Mouse (Mus musculus): ENCODE results near the gene B3gntl1.
"Not testable (repeated sequence)": the region's sequence is repeated elsewhere in the genome, so short reads cannot be mapped to it uniquely, and the experiment has no call there.

Gene B3gntl1

DNA sequence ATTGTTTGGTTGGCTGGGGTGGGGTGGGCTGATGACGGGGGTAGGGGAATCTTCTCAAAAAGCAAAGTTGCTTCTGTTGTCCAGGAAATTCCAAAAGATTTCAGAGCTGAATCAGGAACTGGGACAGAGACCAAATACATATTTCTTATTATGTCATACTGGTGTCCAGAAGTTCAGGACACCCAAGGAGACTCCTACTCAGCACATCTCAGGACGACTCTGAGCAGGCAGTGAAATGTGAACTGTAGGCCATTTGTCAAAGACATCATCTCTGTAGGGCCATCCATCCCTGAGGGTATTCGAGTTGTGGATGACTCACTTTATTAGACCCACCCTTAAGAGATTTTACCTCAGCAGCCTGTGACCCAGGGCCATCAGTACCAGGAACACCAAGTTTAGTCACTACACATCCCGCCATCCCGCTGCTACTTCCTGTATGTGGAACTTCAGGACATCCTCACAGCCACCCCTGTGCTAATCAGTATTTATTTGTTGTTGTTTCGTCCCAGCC lies 12.6 kb upstream of the B3gntl1 start:
- DNase-seq (ENCODE audit: low read depth, low spot score), result no peak

DNA sequence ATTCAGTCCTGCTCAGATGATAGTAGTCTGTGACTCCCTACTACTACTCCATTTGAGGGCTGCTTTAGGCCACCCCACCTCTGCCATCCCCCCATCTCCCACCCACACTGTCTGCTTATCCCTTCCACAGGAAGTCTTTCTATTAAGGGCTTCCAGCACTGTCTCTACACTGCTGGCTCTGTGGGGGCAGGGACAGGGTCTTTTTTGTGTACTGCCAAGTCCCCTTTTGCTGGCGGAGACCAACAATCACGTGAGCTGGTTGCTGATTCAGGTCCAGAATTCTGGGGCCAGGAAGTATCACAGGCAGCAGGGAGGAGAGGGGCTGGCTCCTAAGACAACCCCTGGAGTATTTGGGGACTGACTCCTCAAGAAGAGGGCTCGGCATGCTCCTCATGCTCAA lies 10.3 kb upstream of the B3gntl1 start:
- DNase-seq (ENCODE audit: low read depth, low spot score), result no peak

DNA sequence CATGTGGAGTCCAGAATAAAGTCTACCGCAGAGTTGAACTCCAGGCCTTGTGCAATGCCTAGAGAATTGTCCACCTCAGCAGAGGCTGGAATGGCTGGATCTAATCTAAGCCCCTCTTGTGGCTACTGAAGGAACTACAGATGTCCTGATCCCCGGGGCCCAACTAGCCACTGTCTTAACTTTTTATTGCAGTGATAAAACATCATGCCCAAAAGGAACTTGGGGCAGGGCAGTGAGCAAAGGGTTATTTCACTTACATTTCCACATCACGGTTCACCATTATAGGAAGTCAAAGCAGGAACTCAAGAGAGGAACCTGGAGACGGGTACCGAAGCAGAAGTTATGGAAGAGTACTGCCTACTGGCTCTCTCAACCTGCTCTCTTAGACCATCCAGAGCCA lies 7.8 kb upstream of the B3gntl1 start:
- no peak for DNase-seq (ENCODE audit: low read depth, low spot score)

DNA sequence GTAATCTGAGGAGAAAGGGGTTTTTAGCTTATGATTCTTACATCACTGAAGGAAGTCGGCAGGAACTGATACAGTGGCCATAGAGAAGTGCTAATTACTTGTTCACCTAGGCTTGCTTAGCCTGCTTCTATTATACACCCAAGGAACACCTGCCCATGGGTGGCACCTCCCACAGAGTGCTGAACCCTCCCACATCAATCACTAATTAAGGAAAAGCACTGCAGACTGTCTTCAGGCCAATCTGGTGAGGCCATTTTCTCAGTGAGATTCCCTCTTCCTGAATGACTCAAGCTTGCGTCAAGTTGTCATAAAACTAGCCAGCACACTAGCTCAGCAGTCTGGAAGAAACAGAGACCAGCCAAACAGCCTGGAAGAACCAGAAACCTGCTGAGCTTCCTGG lies 6.6 kb upstream of the B3gntl1 start:
- DNase-seq (ENCODE audit: low read depth, low spot score), result no peak

DNA sequence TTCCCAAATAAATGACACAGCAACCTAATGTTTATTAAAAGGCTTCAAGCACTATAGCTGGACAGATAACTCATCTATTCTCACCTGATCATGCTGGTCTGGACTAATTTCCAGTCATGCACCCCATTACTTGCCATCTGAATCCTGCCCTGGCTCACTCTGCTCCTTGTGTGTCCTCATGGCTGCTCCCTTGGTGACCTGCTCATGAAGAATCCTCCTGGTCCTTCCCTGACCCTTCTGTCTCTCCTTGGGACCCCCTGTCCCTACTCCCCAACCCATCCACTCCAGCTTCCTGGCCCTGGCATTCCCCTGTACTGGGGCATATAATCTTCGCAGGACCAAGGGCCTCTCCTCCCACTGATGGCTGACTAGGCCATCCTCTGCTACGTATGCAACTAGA lies 3.9 kb upstream of the B3gntl1 start:
- no peak for DNase-seq (ENCODE audit: low read depth, low spot score)

DNA sequence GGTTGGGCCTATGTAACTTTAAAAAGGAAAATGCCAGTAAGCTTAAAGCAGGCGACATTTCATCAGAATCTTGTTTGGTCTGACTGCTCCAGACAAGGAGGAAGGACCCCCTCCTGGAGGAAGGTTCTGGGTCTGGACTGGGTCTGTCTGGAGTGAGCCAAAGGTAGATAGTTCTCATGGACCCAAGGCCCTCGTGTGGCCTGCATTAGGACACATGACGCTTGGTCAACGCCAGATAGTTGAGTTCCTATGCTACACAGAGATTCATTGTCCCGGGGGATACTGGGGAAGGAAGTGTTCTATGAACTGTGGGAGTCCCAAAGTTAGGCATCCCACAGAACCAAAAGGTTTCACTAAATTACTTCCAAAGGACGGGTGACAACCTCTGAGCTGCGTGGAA lies 676 bp upstream of the B3gntl1 start:
- DNase-seq (ENCODE audit: low read depth, low spot score), result no peak

DNA sequence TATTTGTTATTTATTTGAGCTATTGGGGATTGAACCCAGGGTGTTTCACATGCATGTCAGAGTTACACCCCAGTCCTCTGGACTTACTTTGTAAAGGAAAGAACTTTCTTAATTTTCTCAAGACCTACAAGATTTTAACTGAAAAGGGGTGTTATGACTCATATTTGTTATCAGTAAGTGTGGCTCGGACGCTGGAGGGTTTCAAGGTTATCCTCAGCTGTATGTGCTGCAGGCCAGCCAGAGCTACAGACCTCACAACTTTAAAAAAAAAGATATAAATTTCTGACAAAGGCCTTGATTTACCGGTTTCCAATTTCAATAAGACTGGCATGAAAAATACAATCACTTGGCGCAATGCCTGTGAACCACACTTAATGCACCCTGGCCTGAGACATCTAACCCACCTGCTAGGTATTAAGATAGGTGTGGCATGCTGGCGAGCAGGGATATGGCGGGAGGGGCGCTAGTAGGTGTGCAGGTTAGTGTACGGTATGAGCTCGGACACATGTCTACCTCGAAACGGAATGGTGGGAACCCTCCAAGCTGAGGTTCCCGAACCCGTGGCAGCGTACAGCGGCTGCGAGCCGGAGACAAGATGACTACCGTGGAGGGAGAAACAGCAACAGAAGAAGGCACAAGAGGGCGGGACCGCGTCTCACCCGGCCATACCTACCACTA lies 502 bp downstream of the B3gntl1 start:
- no peak for DNase-seq (ENCODE audit: low read depth, low spot score)

DNA sequence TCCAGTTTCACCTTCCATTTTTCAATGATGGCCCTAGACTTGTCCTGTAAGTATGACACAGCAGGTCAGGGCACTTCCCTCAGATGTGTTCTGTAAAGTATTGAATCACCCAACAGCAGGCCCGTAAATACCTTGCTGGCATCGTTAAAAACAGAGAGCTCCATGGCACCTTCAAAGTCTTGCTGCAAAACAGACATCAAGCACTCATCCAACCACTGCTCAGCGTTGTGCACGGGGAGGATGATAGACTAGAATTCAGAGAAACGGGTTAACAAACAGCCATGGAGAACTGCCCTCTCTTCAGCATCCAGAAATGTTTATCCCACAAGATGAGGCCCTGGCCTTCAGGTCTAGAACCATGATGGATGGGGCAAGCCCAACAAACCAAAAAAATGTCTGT lies 2.0 kb downstream of the B3gntl1 start:
- DNase-seq (ENCODE audit: low read depth, low spot score), result no peak

DNA sequence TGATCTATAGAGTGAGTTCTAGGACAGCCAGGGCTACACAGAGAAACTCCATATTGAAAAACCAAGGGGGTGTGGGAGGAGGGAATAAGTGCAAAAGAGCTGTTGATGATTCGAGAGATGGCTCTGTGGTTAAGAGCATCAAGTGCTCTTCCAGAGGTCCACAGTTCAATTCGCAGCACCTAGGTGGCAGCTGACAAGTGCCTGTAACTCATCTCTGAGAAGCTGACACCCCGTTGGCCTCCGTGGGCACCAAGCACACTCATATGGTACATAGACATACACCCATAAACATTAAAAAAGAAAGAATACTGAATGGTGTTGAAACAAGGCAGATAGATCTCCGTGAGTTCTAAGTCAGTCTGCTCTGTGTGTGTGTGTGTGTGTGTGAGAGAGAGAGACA lies 4.2 kb downstream of the B3gntl1 start:
- DNase-seq (ENCODE audit: low read depth, low spot score), result no peak

DNA sequence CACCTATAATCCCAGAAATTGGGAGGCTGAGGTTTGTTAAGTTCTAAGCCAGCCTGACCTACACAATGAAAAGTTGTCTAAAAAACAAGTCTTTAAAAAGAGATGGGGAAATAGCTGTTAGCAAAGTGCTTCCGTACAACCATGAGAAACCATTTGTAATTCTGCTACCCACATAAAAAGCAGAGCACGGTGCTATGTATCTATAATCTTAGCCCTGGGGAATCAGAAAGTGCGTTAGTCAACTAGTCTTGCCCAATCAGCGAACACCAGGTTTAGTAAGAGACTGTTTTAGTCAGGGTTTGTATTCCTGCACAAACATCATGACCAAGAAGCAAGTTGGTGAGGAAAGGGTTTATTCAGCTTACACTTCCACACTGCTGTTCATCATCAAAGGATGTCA lies 5.4 kb downstream of the B3gntl1 start:
- DNase-seq (ENCODE audit: low read depth, low spot score), result no peak

DNA sequence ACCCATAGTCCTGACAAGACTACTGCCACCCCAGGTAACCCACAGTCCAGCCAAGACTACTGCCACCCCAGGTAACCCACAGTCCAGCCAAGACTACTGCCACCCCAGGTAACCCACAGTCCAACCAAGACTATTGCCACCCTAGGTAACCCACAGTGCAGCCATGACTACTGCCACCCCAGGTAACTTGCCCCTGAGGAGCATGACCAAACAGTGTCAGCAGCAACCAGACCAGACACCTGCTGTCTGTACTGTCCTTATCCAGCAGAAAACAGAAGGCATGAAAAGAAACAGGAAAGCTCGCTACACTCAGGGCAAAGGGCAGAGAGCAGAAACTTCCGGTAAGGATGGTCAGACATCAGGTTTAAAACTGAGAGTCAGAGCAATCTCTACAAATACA lies 11.8 kb downstream of the B3gntl1 start:
- no peak for DNase-seq (ENCODE audit: low read depth, low spot score)

DNA sequence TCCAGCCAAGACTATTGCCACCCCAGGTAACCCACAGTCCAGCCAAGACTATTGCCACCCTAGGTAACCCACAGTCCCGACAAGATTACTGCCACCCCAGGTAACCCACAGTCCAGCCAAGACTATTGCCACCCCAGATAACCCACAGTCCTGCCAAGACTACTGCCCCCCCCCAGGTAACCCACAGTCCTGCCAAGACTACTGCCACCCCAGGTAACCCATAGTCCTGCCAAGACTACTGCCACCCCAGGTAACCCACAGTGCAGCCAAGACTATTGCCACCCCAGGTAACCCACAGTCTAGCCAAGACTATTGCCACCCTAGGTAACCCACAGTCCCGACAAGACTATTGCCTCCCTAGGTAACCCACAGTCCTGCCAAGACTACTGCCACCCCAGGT lies 12.3 kb downstream of the B3gntl1 start:
- not testable (repeated sequence) for DNase-seq (ENCODE audit: low read depth, low spot score)

DNA sequence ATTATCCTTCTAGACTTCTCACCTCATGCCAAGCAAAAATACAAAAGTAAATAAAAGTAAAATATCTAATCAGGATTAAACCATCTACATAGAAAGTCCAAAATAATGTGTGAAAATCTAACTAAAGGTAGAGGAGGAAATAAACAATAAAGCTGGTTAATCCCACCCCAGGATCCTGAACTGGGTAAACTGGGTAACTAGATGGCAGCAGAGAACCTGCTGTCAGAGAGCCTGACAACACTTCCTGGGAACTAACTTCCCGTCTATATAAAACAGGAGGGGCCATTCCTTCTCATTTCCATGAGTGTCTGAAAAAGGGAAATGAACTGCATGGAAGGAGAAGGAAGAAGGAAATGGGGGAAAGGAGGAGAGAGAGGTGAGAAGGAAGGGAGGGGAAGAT lies 14.8 kb downstream of the B3gntl1 start:
- no peak for DNase-seq (ENCODE audit: low read depth, low spot score)

DNA sequence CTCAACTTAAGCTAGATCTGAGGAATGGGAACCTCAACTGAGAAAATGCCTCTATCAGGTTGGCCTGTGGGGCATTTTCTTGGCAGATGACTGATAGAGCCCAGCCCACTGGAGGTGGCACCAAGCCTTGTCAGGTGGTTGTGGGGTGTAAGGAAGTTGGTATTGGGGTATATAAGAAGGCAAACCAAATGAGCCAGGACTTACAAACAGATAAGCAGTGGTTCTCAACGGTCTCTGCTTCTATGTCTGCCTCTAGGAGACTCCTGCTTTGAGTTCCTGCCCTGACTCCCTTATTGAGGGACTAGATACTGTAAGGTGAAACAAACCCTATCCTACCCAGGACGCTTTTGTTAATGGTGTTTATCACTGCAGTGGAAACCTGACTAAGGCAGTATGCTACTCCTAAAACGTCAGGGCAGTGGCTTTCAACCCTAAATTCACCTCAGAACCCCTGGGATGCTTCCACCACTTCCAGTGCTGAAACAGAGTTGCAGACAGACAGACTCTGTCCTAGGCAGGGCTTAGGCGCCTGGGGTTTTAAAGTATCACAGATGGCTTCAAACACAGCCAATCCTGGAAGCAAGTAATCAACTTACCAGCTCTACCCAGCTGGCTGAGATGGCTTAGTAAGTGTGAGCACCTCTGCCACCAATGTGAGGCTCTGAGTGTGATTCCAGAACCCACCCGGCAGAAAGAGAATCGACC lies 17.0 kb downstream of the B3gntl1 start:
- no peak for DNase-seq (ENCODE audit: low read depth, low spot score)

DNA sequence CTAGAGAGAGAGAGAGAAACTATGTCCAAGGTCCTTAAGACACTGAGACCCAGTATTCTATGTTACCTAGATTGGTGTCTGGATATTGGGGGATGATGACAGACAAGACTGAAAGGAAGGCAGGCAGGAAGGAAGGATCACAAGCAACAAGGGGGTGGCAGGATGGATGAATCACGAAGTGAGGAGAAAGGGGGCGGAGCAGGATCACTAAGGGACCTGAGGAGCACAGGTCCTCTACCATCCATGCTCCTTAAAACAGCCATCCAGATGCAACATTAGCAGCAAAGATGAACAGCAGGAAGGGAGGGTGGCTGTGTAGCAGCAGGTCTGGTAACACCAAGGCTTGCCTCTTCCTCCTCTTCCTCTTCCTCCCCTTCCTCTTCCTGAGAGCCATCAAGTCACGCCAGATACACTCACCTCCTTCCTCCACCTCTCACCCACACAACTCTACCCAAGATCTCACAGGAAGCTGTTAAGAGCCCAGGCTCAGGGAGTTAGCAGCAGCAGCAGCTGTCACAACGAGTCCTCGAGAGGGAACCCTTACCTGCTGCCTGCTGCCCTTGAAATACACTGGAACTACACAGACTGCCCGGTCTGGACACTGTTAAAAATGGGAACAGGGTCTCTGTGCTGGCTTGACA lies 17.7 kb downstream of the B3gntl1 start:
- no peak for DNase-seq (ENCODE audit: low read depth, low spot score)

DNA sequence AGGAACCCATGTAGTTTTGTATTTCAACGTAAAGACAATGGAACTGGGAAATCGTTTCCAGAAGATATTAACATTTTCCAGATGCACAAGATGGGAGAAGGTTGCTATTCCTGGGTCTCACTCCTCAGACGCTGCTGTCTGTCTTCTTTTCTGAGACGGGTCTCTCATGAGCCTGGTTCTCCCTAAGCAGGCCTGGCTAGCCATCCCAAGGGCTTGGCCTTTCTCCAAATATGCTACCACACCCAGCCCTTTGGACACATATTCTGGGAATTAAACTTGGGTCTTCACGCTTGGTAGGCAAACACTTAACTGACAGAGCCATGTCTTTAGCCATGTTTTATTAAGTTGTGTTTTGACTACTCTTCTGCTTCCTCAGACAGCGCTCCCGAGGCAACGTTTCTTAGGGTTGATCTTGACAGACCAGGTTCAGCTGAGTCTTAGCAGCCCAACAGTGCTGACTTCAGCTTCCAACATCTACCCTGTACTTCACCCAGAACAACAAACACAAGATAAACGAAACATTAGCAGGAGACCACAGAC lies 18.5 kb downstream of the B3gntl1 start:
- no peak for DNase-seq (ENCODE audit: low read depth, low spot score)

DNA sequence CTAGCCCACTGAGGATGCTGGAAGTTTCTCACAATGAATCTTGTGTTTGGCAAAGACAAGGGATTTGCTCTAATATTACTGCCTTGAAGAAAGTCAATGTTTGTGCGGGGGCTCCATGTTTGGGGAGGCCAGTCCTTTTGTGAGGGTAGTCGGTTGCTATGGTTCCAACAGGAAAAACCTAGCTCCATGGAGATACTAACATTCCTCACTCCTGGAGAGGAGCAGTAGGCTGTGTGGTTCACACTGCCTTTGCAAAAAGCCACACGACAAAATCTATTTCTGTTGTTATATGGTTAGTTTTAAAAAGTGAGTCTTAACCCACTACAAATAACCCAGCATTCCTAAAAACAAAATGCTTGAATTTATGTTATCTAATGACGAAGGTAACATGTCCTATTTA lies 19.3 kb downstream of the B3gntl1 start:
- no peak for DNase-seq (ENCODE audit: low read depth, low spot score)

DNA sequence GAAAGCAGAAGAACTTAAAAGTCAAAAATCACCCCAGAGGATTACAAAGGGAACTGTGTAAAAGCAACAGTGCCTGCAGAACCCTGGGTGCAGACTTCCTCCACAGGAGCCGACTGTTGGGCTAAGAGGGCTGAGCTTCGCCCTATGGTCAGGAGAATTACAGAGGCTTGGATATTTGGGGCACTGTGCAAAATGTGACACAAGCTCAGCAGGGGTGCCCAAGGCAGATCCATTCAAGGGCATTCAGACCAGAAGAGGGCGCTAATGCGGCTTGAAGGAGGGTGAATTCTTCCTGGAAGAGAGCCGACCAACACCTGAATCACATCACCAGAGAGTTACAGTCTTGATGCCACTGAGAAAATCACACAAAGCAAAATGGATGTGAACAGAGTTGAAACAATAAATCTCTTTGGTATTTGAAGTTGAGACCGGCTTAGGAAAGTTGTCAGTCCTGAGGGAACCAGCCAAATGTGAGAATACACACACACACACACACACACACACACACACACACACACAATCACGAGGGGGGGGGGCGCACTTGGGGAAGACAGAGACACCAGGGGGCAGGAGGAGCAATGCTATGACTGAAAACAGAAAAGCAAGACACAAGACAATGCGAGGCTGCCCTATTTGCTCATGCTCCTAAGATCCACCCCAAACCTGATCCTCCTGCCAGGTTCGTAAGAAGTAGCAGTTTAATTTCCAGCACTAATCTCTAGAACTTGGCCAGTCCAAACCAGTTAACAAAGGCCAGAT lies 20.2 kb downstream of the B3gntl1 start:
- no peak for DNase-seq (ENCODE audit: low read depth, low spot score)

DNA sequence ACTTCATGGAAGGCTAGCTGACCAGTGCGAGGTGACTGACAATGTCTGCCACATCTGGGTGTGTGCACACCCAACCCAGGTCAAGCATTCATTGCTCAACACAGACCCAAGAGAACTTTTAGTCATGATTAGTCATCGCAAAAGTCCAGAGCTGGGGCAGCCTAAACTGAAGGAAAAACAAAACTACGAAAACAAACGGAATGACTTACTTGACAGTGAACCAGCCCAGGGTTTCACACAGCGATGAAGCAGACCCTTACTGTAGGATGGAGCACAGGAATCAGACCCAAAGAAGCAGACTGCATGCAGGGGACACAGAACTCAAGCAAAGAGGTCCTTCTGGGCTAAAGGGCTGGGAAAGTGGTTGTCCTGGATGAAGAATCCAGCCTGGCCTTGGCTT lies 21.0 kb downstream of the B3gntl1 start:
- DNase-seq (ENCODE audit: low read depth, low spot score), result no peak

DNA sequence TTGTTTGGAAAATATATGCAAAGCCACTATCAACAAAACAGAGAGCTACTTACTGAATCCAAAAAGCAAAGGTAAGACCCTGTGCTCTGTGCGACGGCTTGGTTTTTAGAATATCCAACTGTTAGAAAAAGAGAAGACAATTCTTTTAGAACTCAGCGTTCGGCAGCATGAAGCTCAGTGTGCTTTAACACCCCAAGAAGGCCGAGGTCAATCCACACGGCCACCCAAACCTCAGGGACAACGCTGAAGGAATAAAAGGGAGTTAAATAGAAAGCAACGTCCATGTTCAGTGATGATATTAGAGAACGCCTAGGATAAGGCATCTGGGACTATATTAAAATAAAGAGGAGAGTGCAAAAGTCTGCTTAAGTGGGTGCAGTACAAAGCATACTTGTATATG lies 21.4 kb downstream of the B3gntl1 start:
- DNase-seq (ENCODE audit: low read depth, low spot score), result no peak

DNA sequence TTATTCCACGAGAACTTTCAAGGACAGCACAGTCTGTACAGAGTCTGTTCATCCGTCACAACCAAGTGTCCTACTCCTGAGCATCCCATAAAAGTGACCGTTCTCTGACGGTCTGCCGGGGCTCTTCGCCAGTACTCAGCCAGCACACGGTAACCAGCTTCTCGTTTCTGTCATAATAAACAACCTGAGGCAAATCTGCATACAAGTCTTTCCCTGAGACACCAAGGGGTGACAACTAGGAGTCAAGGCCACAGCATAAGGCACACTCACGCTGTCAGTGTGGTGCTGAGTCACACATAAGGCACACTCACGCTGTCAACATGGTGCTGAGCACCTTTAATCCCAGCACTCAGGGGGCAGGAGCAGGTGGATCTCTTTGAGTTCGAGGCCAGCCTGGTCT lies 22.3 kb downstream of the B3gntl1 start:
- DNase-seq (ENCODE audit: low read depth, low spot score), result no peak

DNA sequence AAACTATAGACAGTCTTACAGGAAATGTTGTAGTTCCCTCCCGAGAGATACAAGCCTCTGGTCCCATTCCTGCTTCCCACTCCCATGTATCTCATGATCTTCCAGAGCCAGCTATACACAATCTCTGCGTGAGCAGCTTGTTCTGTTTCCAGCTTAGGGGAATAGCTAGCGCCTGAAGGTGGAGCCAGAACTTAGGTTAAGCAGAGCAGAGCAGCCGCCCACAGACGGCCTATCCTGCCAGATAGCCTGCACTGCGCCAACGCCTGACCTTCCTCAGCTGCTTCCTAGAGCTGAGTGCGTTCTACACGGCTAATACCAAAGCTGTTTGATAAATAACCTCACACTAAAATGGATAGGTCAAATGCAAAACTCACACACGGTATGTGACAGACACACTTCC lies 23.1 kb downstream of the B3gntl1 start:
- DNase-seq (ENCODE audit: low read depth, low spot score), result no peak

Measured in telencephalon, adult 2 months (tissue).